Mouse (Mus musculus): ENCODE measurements around the gene Ptk6. TPM values are rescaled to one million over a fixed set of nuclear protein-coding genes. Genes with fewer than 3 reads are reported as not detected.

The Ptk6 gene
- not detected in 2 replicates for polyA plus RNA-seq (2015; fragmentation: Nextera tagmentation; extraction: Ambion mirVana)

GRCm38 (mm10) chr2:181202422-181202821 is at the start of gene Ptk6:
Gene Ptk6, minus strand, starts transcription at chr2:181202789.
- Histone ChIP-seq H3K9me3 (replicated peaks; ENCODE audit: low read length) (no peaks in the 10 kb centered on the region), H3K9ac (ENCODE audit: low read depth, low read length) (no peak within 1 kb of the TSS), H3K27me3 (ENCODE audit: insufficient read depth, low read length) (no peaks in the 10 kb centered on the region), H3K4me2 (ENCODE audit: low read length) (no peak within 1 kb of the TSS), H3K36me3 (ENCODE audit: insufficient read depth, low read length) (no peaks in the 10 kb centered on the region), H3K4me1 (replicated peaks; ENCODE audit: insufficient read depth, low read length) (no peaks in the 10 kb centered on the region), H3K27ac (no peak within 1 kb of the TSS), H3K4me3 (replicated peaks; ENCODE audit: low read depth, low read length) (no peak within 1 kb of the TSS)
- no peak for ATAC-seq (replicated peaks; ENCODE audit: low FRiP score, low read depth)
- no peak for DNase-seq (ENCODE audit: low spot score)
- 85% methylated on average over 3 of the region's 3 CpGs for WGBS
- TF ChIP-seq CTCF (IDR thresholded peaks at IDR 0.05; ENCODE audit: low read depth) = no peak

- H3K27ac ChIP-seq = no peak overlapping the region
- no peaks in the 10 kb centered on the region for H3K9me3 ChIP-seq (replicated peaks; ENCODE audit: low read length)
- 73% methylated on average over 1 of the region's 1 CpGs for WGBS
- H3K4me2 ChIP-seq (ENCODE audit: low read length) = no peak overlapping the region
- no peak overlapping the region for H3K9ac ChIP-seq (ENCODE audit: low read depth, low read length)
- DNase-seq (ENCODE audit: low spot score) (no peak), ATAC-seq (replicated peaks; ENCODE audit: low FRiP score, low read depth) (no peak)
- H3K4me1 ChIP-seq (replicated peaks; ENCODE audit: insufficient read depth, low read length) = no peaks in the 10 kb centered on the region
- H3K4me3 ChIP-seq (replicated peaks; ENCODE audit: low read depth, low read length) = no peak overlapping the region
- H3K27me3 ChIP-seq (ENCODE audit: insufficient read depth, low read length) = no peaks in the 10 kb centered on the region
- peaks cover 42% of the 10 kb centered on the region for H3K36me3 ChIP-seq (ENCODE audit: insufficient read depth, low read length)
- TF ChIP-seq CTCF (IDR thresholded peaks at IDR 0.05; ENCODE audit: low read depth) = no peak
Measured at GRCm38 (mm10) chr2:181251841-181252240, 49.3 kb upstream of the Ptk6 start.

GRCm38 (mm10) chr2:181249217-181249616 is 46.6 kb upstream of the Ptk6 start:
- Histone ChIP-seq H3K9ac (ENCODE audit: low read depth, low read length) (no peak overlapping the region), H3K36me3 (ENCODE audit: insufficient read depth, low read length) (peaks cover 22% of the 10 kb centered on the region), H3K27me3 (ENCODE audit: insufficient read depth, low read length) (no peaks in the 10 kb centered on the region), H3K27ac (no peak overlapping the region), H3K4me3 (replicated peaks; ENCODE audit: low read depth, low read length) (no peak overlapping the region), H3K9me3 (replicated peaks; ENCODE audit: low read length) (no peaks in the 10 kb centered on the region), H3K4me2 (ENCODE audit: low read length) (no peak overlapping the region), H3K4me1 (replicated peaks; ENCODE audit: insufficient read depth, low read length) (0 out of 2 replicates have a peak, but pooled peaks cover under 1% of the 10 kb centered on the region)
- ATAC-seq (replicated peaks; ENCODE audit: low FRiP score, low read depth) (no peak), DNase-seq (ENCODE audit: low spot score) (no peak)
- WGBS = 74% methylated on average over 10 of the region's 10 CpGs
- no peak for TF ChIP-seq CTCF (IDR thresholded peaks at IDR 0.05; ENCODE audit: low read depth)

GRCm38 (mm10) chr2:181245031-181245430 is 42.4 kb upstream of the Ptk6 start:
- no peak for TF ChIP-seq CTCF (IDR thresholded peaks at IDR 0.05; ENCODE audit: low read depth)
- Histone ChIP-seq H3K4me2 (ENCODE audit: low read length) (no peak overlapping the region), H3K36me3 (ENCODE audit: insufficient read depth, low read length) (no peaks in the 10 kb centered on the region), H3K27ac (no peak overlapping the region), H3K9ac (ENCODE audit: low read depth, low read length) (no peak overlapping the region), H3K9me3 (replicated peaks; ENCODE audit: low read length) (no peaks in the 10 kb centered on the region), H3K4me1 (replicated peaks; ENCODE audit: insufficient read depth, low read length) (peaks cover 14% of the 10 kb centered on the region), H3K27me3 (ENCODE audit: insufficient read depth, low read length) (no peaks in the 10 kb centered on the region), H3K4me3 (replicated peaks; ENCODE audit: low read depth, low read length) (no peak overlapping the region)
- DNase-seq (ENCODE audit: low spot score) (no peak), ATAC-seq (replicated peaks; ENCODE audit: low FRiP score, low read depth) (no peak)
- WGBS = 37% methylated on average over 2 of the region's 2 CpGs

- no peaks in the 10 kb centered on the region for H3K27me3 ChIP-seq (ENCODE audit: insufficient read depth, low read length)
- H3K9me3 ChIP-seq (replicated peaks; ENCODE audit: low read length) = no peaks in the 10 kb centered on the region
- H3K27ac ChIP-seq = no peak overlapping the region
- peaks cover 18% of the 10 kb centered on the region for H3K4me1 ChIP-seq (replicated peaks; ENCODE audit: insufficient read depth, low read length)
- ATAC-seq (replicated peaks; ENCODE audit: low FRiP score, low read depth) = no peak
- TF ChIP-seq CTCF (IDR thresholded peaks at IDR 0.05; ENCODE audit: low read depth) = no peak
- H3K4me3 ChIP-seq (replicated peaks; ENCODE audit: low read depth, low read length) = no peak overlapping the region
- H3K36me3 ChIP-seq (ENCODE audit: insufficient read depth, low read length) = no peaks in the 10 kb centered on the region
- DNase-seq (ENCODE audit: low spot score) = no peak
- 34% methylated on average over 11 of the region's 11 CpGs for whole genome bisulfite sequencing
- no peak overlapping the region for H3K9ac ChIP-seq (ENCODE audit: low read depth, low read length)
- H3K4me2 ChIP-seq (ENCODE audit: low read length) = no peak overlapping the region
Measured at GRCm38 (mm10) chr2:181243706-181244394, 41.3 kb upstream of the Ptk6 start.

GRCm38 (mm10) chr2:181242314-181242665 is 39.7 kb upstream of the Ptk6 start:
- DNase-seq (ENCODE audit: low spot score) (peak; percentile 6), ATAC-seq (replicated peaks; ENCODE audit: low FRiP score, low read depth) (no peak)
- Histone ChIP-seq H3K9me3 (replicated peaks; ENCODE audit: low read length) (no peaks in the 10 kb centered on the region), H3K4me1 (replicated peaks; ENCODE audit: insufficient read depth, low read length) (peaks cover 18% of the 10 kb centered on the region), H3K27ac (peak overlapping the region; percentile 31; the same call in 1 of the 2 replicates), H3K9ac (ENCODE audit: low read depth, low read length) (peak overlapping the region; percentile 67), H3K36me3 (ENCODE audit: insufficient read depth, low read length) (0 out of 2 replicates have a peak, but pooled peaks cover 3% of the 10 kb centered on the region), H3K27me3 (ENCODE audit: insufficient read depth, low read length) (no peaks in the 10 kb centered on the region), H3K4me3 (replicated peaks; ENCODE audit: low read depth, low read length) (peak overlapping the region; percentile 54), H3K4me2 (ENCODE audit: low read length) (peak overlapping the region; percentile 77)
- WGBS = 57% methylated on average over 3 of the region's 3 CpGs
- no peak for TF ChIP-seq CTCF (IDR thresholded peaks at IDR 0.05; ENCODE audit: low read depth)

All from kidney, postnatal 0 days (tissue).